9 mouse cellular contexts compared by ENCODE assay signal in genomic region chr5:111529096-111529495, GRCm38 (mm10).
DNase-seq lines count a peak whose midpoint lies in the region; ATAC-seq and TF ChIP-seq lines count a peak whose summit lies in the region.
"Had no signal": no experiment of that assay in that cellular context is flagged by ENCODE, and none has a peak within 500 bp of the region (broad histone marks: within the 10 kb centered on the region; RNA-seq: fewer than 3 reads in every experiment).

No protein-coding gene starts in this region.

- intact Hi-C loops in left cerebral cortex, postnatal 4 days (cut with DNase I), result no loop called here
- intact Hi-C loops in left cerebral cortex, adult 2 months (cut with DNase I), result no loop called here
- intact Hi-C loops in heart, postnatal 14 days (cut with DNase I), result no loop called here

- WGBS in neural tube, embryonic 11.5 days, result 12% methylated on average over 9 of the region's 9 CpGs

- peaks cover 25% of the 10 kb centered on the region for H3K4me1 ChIP-seq in neural tube, embryonic 11.5 days (ENCODE audit: control insufficient read depth, insufficient read depth, low read length)

- no peaks in the 10 kb centered on the region for H3K27me3 ChIP-seq in neural tube, embryonic 11.5 days (ENCODE audit: control insufficient read depth, insufficient read depth, low read length)

- H3K9me3 ChIP-seq in neural tube, embryonic 11.5 days (ENCODE audit: control insufficient read depth, low read length), result no peaks in the 10 kb centered on the region
- H3K9me3 ChIP-seq: limb, embryonic 12.5 days had no signal

- no peaks in the 10 kb centered on the region for H3K36me3 ChIP-seq in neural tube, embryonic 11.5 days (ENCODE audit: control insufficient read depth, insufficient read depth, low read length)
- H3K36me3 ChIP-seq: limb, embryonic 12.5 days had no signal

- no peak for TF ChIP-seq CTCF in left cerebral cortex, adult 2 months (IDR thresholded peaks at IDR 0.05)

- no peak overlapping the region for H3K4me2 ChIP-seq in neural tube, embryonic 11.5 days (ENCODE audit: low read depth)
- H3K4me2 ChIP-seq: limb, embryonic 12.5 days had no signal

- H3K9ac ChIP-seq in neural tube, embryonic 11.5 days (ENCODE audit: low read length), result peak overlapping the region; percentile 44
- H3K9ac ChIP-seq: limb, embryonic 12.5 days had no signal

- no peak overlapping the region for H3K4me3 ChIP-seq in left cerebral cortex, adult 2 months
- no peak overlapping the region for H3K4me3 ChIP-seq in neural tube, embryonic 11.5 days (ENCODE audit: low read depth, low read length)
- H3K4me3 ChIP-seq: limb, embryonic 12.5 days had no signal

- DNase-seq in adrenal gland, postnatal 10 days, result peak; percentile 44
- DNase-seq in adrenal gland, adult 8-10 months, result no peak
- peak; percentile 83 for DNase-seq in left cerebral cortex, postnatal 4 days
- DNase-seq in left cerebral cortex, adult 2 months (ENCODE audit: extremely low spot score in 1 of 2, low spot score in 2 of 2), result no peak
- DNase-seq in heart, postnatal 14 days, result peak; percentile 34 to 59
- DNase-seq in neural tube, embryonic 11.5 days (ENCODE audit: low spot score), result peak; percentile 52
- no peak for DNase-seq in right cerebral cortex, adult 18-20 months
- DNase-seq in frontal cortex, postnatal 14 days (ENCODE audit: low spot score in 2 of 2), result no peak

- no peak overlapping the region for H3K27ac ChIP-seq in left cerebral cortex, adult 2 months
- peak overlapping the region; percentile 56; the same call in 1 of the 2 replicates for H3K27ac ChIP-seq in neural tube, embryonic 11.5 days (ENCODE audit: low read depth, low read length)

- ATAC-seq in neural tube, embryonic 11.5 days (ENCODE audit: insufficient read depth, low FRiP score, low TSS enrichment), result no peak

Comparison
In these comparisons a context has a peak if more than half of its experiments do, and no peak if none do; other contexts are left out.
1. DNase-seq: peak in adrenal gland, postnatal 10 days (single experiment), left cerebral cortex, postnatal 4 days (single experiment), heart, postnatal 14 days (2 of 2) and neural tube, embryonic 11.5 days (single experiment); none in adrenal gland, adult 8-10 months (single experiment), left cerebral cortex, adult 2 months (0 of 2), right cerebral cortex, adult 18-20 months (single experiment) and frontal cortex, postnatal 14 days (0 of 2).